Mouse (Mus musculus): Measurements from ENCODE around the gene Gucy2e. TPM values are rescaled to one million over a fixed set of nuclear protein-coding genes. Genes with fewer than 3 reads are reported as not detected.

Gene Gucy2e
- 0.60 and 0.67 TPM in 2 replicates for polyA plus RNA-seq (2012; rRNA removed)

GRCm38 (mm10) chr11:69236926-69237260, at the start of gene Gucy2e:
Gene Gucy2e (minus strand): TSS chr11:69237036.

DNA sequence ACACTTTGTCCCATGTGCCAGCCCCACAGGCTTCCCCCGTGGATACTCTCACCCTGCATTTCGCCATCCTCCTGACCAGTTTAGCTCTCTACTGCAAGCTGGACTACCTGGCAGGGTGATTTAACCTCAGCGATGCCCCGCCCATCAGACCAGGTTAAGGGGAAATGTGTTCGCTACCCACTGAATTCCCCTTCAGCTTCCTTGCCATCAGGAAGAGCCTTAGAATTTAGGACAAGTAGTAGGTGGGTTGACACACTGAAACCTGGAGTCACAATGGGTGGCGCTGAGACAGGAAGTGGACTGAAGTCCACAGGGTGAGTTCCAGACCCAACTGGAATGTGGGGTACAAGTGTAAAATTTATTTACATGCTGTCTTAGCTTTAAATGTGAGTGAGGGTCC, 39.1 kb downstream of the Gucy2e start, which contains the start of gene Alox8:
TSS of gene Alox8 (minus strand) at position 101 of the 400 bp plus-strand sequence.

Other genes with a start within 250 kb of the Gucy2e start
- 21.3 and 22.2 TPM in 2 replicates for gene Pfas, start 228.6 kb downstream of the Gucy2e start, polyA plus RNA-seq (2012; rRNA removed)
- gene Ctc1, start 221.1 kb downstream of the Gucy2e start, polyA plus RNA-seq (2012; rRNA removed): 102 and 109 TPM in 2 replicates
- gene Aurkb, start 191.4 kb downstream of the Gucy2e start, polyA plus RNA-seq (2012; rRNA removed): 16.9 and 19.1 TPM in 2 replicates
- gene Borcs6, start 177.3 kb downstream of the Gucy2e start, polyA plus RNA-seq (2012; rRNA removed): 25.1 and 25.6 TPM in 2 replicates
- 32.3 and 33.9 TPM in 2 replicates for gene Tmem107, start 166.2 kb downstream of the Gucy2e start, polyA plus RNA-seq (2012; rRNA removed)
- 324 and 361 TPM in 2 replicates for gene Vamp2, start 148.5 kb downstream of the Gucy2e start, polyA plus RNA-seq (2012; rRNA removed)
- gene Per1, start 141.8 kb downstream of the Gucy2e start, polyA plus RNA-seq (2012; rRNA removed): 11.5 and 13.7 TPM in 2 replicates
- 1.6 and 1.7 TPM in 2 replicates for gene Hes7, start 116.6 kb downstream of the Gucy2e start, polyA plus RNA-seq (2012; rRNA removed)
- gene 9130213A22Rik, start 114.4 kb downstream of the Gucy2e start, polyA plus RNA-seq (2012; rRNA removed): 1.2 TPM in 2 replicates
- gene Aloxe3, start 111.1 kb downstream of the Gucy2e start, polyA plus RNA-seq (2012; rRNA removed): 16.7 and 18.3 TPM in 2 replicates
- gene Alox12b, start 80.0 kb downstream of the Gucy2e start, polyA plus RNA-seq (2012; rRNA removed): 0.49 and 1.0 TPM in 2 replicates
- gene Alox8, start 39.2 kb downstream of the Gucy2e start, polyA plus RNA-seq (2012; rRNA removed): 0.36 and 0.44 TPM in 2 replicates
- gene Cntrob, start 86.7 kb upstream of the Gucy2e start, polyA plus RNA-seq (2012; rRNA removed): 40.0 and 40.8 TPM in 2 replicates
- 85.3 and 85.5 TPM in 2 replicates for gene Trappc1, start 86.9 kb upstream of the Gucy2e start, polyA plus RNA-seq (2012; rRNA removed)
- gene Kcnab3, start 89.2 kb upstream of the Gucy2e start, polyA plus RNA-seq (2012; rRNA removed): 11.2 and 11.8 TPM in 2 replicates
- 143 and 152 TPM in 2 replicates for gene Rnf227, start 103.4 kb upstream of the Gucy2e start, polyA plus RNA-seq (2012; rRNA removed)
- gene Chd3, start 132.4 kb upstream of the Gucy2e start, polyA plus RNA-seq (2012; rRNA removed): 260 and 330 TPM in 2 replicates
- gene Naa38, start 158.5 kb upstream of the Gucy2e start, polyA plus RNA-seq (2012; rRNA removed): 104 and 131 TPM in 2 replicates
- 25.8 and 28.6 TPM in 2 replicates for gene Cyb5d1, start 158.6 kb upstream of the Gucy2e start, polyA plus RNA-seq (2012; rRNA removed)
- gene Tmem88, start 161.2 kb upstream of the Gucy2e start, polyA plus RNA-seq (2012; rRNA removed): 4.4 and 5.5 TPM in 2 replicates
- 10.9 and 16.9 TPM in 2 replicates for gene Kdm6b, start 176.6 kb upstream of the Gucy2e start, polyA plus RNA-seq (2012; rRNA removed)

Measured in central nervous system, embryonic 18 days (tissue).